Mouse (Mus musculus): ENCODE measurements around the gene Tmco4.

GRCm38 (mm10) chr4:139086984-139087383, 114.3 kb downstream of the Tmco4 start:
- TF ChIP-seq CTCF (IDR thresholded peaks at IDR 0.05; ENCODE audit: low read depth) (no peak), EP300 (IDR thresholded peaks at IDR 0.05; ENCODE audit: low read depth) (no peak)
